Mouse (Mus musculus) E14TG2a.4 (cell line): ENCODE data around the gene Ccdc88c.

Source experiments
- CTCF ChIP-seq: conservative IDR thresholded peaks from 2 replicates; pipeline ENCODE4 v1.5.1; 2014; ENCODE audit warnings: low read length
- NANOG ChIP-seq: IDR thresholded peaks from 2 replicates; pipeline ENCODE4 v1.6.1; 2014; ENCODE audit warnings: borderline replicate concordance, low read length, mixed read lengths

GRCm38 (mm10) chr12:100883168-100883567 is 145.7 kb downstream of the Ccdc88c start:
- TF ChIP-seq CTCF (no peak), NANOG (no peak)
